Mouse (Mus musculus): ENCODE measurements around the gene Nrbp1. TPM values are rescaled to one million over a fixed set of nuclear protein-coding genes. Genes with fewer than 3 reads are reported as not detected.

Gene Nrbp1
- polyA plus RNA-seq, 1 experiment from 2014 or later: 148 TPM

DNA sequence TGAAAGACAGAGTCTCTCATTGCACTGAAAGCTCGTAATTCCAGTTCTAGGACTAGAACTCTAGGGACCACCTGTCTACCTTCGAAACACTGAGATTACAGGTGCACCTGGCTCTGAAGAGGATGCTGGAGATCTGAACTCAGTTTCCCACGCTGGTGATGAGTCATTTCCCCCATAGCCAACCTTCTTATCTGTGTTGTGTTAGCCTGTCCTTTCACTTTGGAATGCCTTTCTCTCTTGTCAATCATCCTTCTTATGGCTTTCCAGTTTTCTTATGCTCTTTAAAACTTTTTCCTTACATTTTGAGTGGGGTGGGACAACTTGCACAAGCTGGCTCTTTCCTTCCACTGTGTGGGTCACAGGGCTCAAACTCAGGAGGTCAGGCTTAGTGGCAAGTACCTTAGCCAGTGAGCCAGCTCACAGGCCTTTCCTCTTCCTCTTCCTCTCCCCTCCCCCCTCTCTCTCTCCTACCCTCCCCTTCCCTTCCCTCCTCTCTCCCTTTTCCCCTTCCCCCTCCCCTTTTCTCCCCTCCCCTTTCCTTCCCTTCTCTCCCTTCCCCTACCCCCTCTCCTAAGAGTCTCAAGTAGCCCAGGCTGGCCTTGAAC is 49.1 kb downstream of the Nrbp1 start:
- Histone ChIP-seq H3K36me3 (peaks cover 32% of the 10 kb centered on the region), H3K9me3 (replicated peaks) (no peaks in the 10 kb centered on the region), H3K4me2 (replicated peaks) (peak overlapping the region; percentile 75), H3K9ac (peak overlapping the region; percentile 56; the same call in 1 of the 2 replicates), H3K27ac (no peak overlapping the region), H3K4me3 (peak overlapping the region; percentile 47; the same call in 1 of the 2 replicates), H3K4me1 (peaks cover 24% of the 10 kb centered on the region), H3K27me3 (no peaks in the 10 kb centered on the region)
- 89% methylated on average over 3 of the region's 3 CpGs for WGBS
- no peak for ATAC-seq (ENCODE audit: low FRiP score)

DNA sequence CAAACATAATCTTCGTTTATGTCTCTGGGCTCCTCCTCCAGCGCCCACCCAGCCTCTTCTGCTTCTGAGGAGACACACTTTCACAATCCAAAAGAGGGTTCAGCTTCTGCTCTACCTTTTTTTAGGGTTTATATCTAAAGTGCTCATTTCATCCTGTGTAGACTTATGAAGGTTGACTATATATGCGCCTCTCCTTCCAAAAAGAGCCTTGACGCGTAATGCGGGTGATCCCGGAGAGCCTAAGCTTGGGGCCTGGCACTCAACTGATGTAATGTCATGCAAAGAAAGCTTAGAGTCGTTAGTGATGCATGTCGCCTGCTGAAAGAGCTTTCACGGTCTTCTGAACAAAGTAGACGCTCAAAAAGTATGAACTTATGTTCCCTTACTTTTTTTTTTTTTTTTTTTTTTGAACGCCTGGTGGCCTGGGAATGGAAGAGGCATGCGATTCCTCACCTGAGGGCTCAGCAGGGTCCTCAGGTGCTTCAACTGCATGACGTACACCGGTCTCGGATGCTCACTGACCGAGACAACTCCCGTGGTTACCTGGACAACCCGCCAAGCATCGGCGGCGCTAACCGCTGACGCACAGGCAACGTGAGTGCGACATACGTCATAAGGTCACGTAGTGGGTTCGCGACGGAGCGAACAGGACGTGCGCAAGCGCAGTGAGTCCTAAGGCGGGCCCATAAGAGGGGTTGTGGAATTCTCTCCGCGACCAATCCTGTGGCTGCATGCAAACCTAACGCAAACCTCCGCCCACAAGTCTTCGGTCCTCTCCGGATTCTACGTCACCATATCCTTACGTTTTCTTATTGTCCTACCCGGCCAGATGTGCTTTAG is 50.1 kb downstream of the Nrbp1 start, which contains the start of gene Ift172:
Gene Ift172 (minus strand): TSS at position 596 of the 840 bp plus-strand sequence.
- Histone ChIP-seq H3K27me3 (no peaks in the 10 kb centered on the region), H3K4me2 (replicated peaks) (peak within 1 kb of the TSS; percentile 75), H3K27ac (peak within 1 kb of the TSS; percentile 83), H3K4me1 (peaks cover 30% of the 10 kb centered on the region), H3K9ac (peak within 1 kb of the TSS; percentile 56), H3K9me3 (replicated peaks) (no peaks in the 10 kb centered on the region), H3K4me3 (peak within 1 kb of the TSS; percentile 47), H3K36me3 (peaks cover 23% of the 10 kb centered on the region)
- peak; percentile 89 for ATAC-seq (ENCODE audit: low FRiP score)
- WGBS: 3% methylated on average over 45 of the region's 45 CpGs

DNA sequence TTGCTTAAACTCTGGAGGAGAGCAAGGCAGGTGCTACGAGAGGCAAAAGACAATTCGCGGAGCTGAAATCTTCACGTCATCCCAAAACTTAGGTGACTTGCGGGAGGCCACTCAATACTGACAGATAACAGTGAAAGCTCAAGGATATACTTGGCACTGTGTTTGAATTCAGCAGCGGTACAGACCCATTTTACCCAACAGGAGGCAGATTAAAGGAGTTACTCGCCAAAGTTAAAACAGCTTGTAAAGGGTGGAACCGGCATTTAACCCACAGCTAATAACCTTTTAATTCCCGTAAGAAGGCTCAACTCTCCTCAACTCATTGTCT is 50.7 kb downstream of the Nrbp1 start:
- H3K9me3 ChIP-seq (replicated peaks): no peaks in the 10 kb centered on the region
- peak overlapping the region; percentile 75 for H3K4me2 ChIP-seq (replicated peaks)
- H3K27me3 ChIP-seq: no peaks in the 10 kb centered on the region
- no peak for ATAC-seq (ENCODE audit: low FRiP score)
- peak overlapping the region; percentile 47 for H3K4me3 ChIP-seq
- peaks cover 30% of the 10 kb centered on the region for H3K4me1 ChIP-seq
- peak overlapping the region; percentile 56 for H3K9ac ChIP-seq
- H3K27ac ChIP-seq: peak overlapping the region; percentile 83
- peaks cover 17% of the 10 kb centered on the region for H3K36me3 ChIP-seq
- 6% methylated on average over 9 of the region's 9 CpGs for WGBS

DNA sequence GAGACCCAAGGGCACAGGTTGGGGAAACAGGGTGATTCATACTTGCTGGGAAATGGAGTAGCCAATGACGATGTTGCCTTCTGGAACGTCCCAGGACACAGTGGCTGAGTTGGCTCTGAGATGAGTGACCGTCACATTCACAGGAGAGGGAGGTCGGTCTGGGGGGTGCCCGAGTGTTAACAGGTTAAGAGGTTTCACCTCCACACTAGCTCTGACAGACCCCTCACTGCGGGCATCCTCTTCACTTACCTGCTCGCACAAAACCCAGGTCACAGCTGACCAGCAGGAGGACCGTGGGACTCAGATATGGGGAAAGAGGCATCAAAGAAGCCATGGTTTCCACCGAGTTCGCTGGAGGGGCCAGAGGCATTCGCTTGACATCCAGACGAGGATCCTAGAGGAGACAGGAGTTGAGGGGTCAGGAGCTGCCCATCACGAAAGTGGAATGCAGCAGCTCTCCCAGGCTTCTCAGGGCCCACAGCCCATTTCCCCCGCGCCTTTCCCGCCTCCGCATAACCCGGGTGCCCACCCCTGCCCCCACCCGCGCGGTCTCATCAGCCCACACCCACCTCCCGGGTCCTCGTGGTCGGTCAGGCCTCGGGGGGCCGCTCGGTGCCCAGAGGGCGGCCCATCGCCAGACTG is 54.4 kb downstream of the Nrbp1 start:
- peaks cover 11% of the 10 kb centered on the region; the same call in 1 of the 2 replicates for H3K36me3 ChIP-seq
- H3K4me3 ChIP-seq: peak overlapping the region; percentile 79
- H3K4me2 ChIP-seq (replicated peaks): peak overlapping the region; percentile 68
- H3K27me3 ChIP-seq: no peaks in the 10 kb centered on the region
- no peaks in the 10 kb centered on the region for H3K9me3 ChIP-seq (replicated peaks)
- peak; percentile 43 for ATAC-seq (ENCODE audit: low FRiP score)
- peak overlapping the region; percentile 82 for H3K27ac ChIP-seq
- H3K9ac ChIP-seq: peak overlapping the region; percentile 95
- H3K4me1 ChIP-seq: peaks cover 26% of the 10 kb centered on the region
- WGBS: 5% methylated on average over 28 of the region's 29 CpGs

DNA sequence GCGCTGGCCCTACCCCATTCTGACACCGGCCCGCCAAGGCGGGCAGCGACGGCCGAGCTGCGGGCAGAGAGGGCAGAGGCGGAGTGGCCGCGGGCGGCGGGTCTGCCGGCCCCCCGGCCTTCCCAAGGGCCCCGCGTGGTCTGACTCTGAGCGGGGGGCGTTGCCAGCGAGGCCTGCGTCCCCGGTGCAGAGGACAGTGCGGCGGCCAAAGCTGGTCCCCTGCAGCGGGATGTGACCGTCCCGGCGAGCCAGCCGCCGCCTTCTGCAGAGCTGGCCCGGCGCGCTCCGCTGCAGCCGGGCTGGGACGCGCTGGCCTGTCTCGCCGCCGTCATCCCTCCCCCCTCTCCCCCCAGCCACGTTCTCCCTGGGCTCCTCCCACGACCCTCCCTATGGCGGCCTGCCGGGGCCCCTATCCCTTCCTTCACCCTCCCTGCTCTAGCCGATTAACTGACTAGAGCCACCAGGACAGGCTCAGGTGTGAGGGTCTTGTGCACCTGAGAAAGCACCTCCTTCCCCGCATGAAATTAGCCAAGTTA is 55.0 kb downstream of the Nrbp1 start, which contains the start of gene Fndc4:
Gene Fndc4 (minus strand): TSS at position 475 of the 536 bp plus-strand sequence.
- H3K4me1 ChIP-seq: peaks cover 23% of the 10 kb centered on the region
- peak within 1 kb of the TSS; percentile 82 for H3K27ac ChIP-seq
- no peaks in the 10 kb centered on the region for H3K27me3 ChIP-seq
- peak; percentile 84 for ATAC-seq (ENCODE audit: low FRiP score)
- H3K9me3 ChIP-seq (replicated peaks): no peaks in the 10 kb centered on the region
- H3K4me2 ChIP-seq (replicated peaks): peak within 1 kb of the TSS; percentile 68
- peaks cover 11% of the 10 kb centered on the region; the same call in 1 of the 2 replicates for H3K36me3 ChIP-seq
- H3K4me3 ChIP-seq: peak within 1 kb of the TSS; percentile 79
- H3K9ac ChIP-seq: peak within 1 kb of the TSS; percentile 95
- WGBS: under 1% methylated on average over 32 of the region's 46 CpGs

DNA sequence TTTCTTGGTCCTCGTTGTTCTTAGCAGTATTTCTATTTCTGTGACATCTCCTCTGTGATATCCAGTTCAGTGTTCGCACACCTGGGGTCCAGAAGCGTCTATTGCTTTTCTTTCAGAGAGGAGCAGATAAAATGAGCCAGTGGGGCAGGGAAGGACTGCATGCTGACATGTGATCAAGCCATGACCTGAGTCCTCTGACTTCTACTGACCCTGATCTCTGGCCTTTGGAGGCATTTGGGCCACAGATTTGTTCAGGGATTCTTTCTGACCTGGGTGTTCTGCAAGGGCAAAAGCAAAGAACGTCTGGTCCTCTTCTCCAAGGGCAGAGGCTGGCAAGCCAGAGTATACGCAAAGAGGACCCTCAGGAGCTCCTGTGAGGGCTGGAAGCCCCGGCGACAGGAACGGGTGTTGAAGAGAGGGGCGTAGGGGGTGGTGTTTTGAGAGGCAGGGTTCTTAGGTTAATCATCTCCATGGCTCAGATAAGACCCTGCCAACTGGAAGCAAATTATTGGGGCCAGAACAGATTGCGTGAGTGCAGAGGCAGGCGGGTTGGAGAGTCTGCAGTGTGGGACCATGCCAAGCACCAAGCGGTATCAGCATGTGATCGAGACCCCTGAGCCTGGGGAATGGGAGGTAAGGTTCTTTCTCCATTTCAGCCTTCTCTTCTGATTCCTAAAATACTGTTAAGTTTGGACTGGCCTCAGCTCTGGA is 56.5 kb downstream of the Nrbp1 start, which contains the start of gene Gckr:
Gene Gckr (plus strand): TSS at position 397 of the 711 bp plus-strand sequence.
- Histone ChIP-seq H3K4me2 (replicated peaks) (peak within 1 kb of the TSS; percentile 68), H3K36me3 (peaks cover 11% of the 10 kb centered on the region; the same call in 1 of the 2 replicates), H3K4me1 (peaks cover 16% of the 10 kb centered on the region), H3K9me3 (replicated peaks) (no peaks in the 10 kb centered on the region), H3K27ac (no peak within 1 kb of the TSS), H3K4me3 (peak within 1 kb of the TSS; percentile 79; the same call in 1 of the 2 replicates), H3K9ac (no peak within 1 kb of the TSS), H3K27me3 (no peaks in the 10 kb centered on the region)
- WGBS: 75% methylated on average over 13 of the region's 13 CpGs
- ATAC-seq (ENCODE audit: low FRiP score): no peak

DNA sequence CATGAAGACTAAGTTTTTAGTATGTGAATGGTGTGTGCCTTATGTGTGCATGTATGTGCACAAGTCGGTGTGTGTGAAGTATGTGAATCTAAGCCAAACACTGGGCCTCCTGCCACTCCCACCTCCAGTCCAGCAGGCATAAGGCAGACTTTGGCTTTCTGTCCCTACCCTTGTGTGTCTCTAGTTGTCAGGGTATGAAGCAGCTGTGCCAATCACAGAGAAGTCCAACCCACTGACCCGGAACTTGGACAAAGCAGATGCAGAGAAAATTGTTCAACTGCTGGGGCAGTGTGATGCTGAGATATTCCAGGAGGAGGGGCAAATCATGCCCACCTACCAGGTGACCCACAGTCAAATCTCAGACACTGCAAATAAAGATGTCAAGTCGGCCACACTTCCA is 57.3 kb downstream of the Nrbp1 start:
- Histone ChIP-seq H3K9me3 (replicated peaks) (no peaks in the 10 kb centered on the region), H3K36me3 (peaks cover 8% of the 10 kb centered on the region; the same call in 1 of the 2 replicates), H3K9ac (no peak overlapping the region), H3K27me3 (no peaks in the 10 kb centered on the region), H3K27ac (no peak overlapping the region), H3K4me2 (replicated peaks) (no peak overlapping the region), H3K4me1 (peaks cover 16% of the 10 kb centered on the region), H3K4me3 (no peak overlapping the region)
- no peak for ATAC-seq (ENCODE audit: low FRiP score)
- whole genome bisulfite sequencing: 72% methylated on average over 3 of the region's 3 CpGs

DNA sequence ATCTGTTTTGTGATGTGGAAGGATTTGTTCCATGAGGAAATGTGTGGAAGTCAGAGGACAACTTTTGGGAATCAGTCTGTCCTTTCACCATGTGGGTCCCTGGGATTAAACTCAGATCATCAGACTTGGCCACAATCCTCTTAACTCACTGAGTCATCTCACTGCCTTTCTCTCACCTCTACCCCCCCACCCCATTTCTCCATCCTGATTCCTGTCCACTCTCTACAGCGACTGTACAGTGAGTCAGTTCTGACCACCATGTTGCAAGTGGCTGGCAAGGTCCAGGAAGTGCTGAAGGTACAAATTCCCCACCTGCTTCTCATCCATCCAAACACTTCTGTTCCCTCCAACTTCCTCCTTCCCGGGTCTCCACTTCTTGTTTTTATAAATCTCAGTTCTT is 57.8 kb downstream of the Nrbp1 start:
- no peak for ATAC-seq (ENCODE audit: low FRiP score)
- whole genome bisulfite sequencing: 68% methylated on average over 2 of the region's 2 CpGs
- Histone ChIP-seq H3K27me3 (no peaks in the 10 kb centered on the region), H3K9me3 (replicated peaks) (no peaks in the 10 kb centered on the region), H3K4me3 (no peak overlapping the region), H3K9ac (no peak overlapping the region), H3K4me1 (peaks cover 16% of the 10 kb centered on the region), H3K27ac (no peak overlapping the region), H3K4me2 (replicated peaks) (no peak overlapping the region), H3K36me3 (peaks cover 4% of the 10 kb centered on the region; the same call in 1 of the 2 replicates)

Other genes starting within 250 kb of the Nrbp1 start
- gene Atraid, start 192.6 kb upstream of the Nrbp1 start, polyA plus RNA-seq (2016; fragmentation: Nextera tagmentation; extraction: Ambion mirVana): 119 and 122 TPM in 2 replicates
- gene Slc5a6, start 191.9 kb upstream of the Nrbp1 start, polyA plus RNA-seq (2016; fragmentation: Nextera tagmentation; extraction: Ambion mirVana): 13.8 and 14.0 TPM in 2 replicates
- 32.2 and 32.4 TPM in 2 replicates for gene Cad, start 186.1 kb upstream of the Nrbp1 start, polyA plus RNA-seq (2016; fragmentation: Nextera tagmentation; extraction: Ambion mirVana)
- gene Dnajc5g, start 134.6 kb upstream of the Nrbp1 start, polyA plus RNA-seq (2016; fragmentation: Nextera tagmentation; extraction: Ambion mirVana): not detected in 2 replicates
- 15.7 and 16.2 TPM in 2 replicates for gene Slc30a3, start 132.6 kb upstream of the Nrbp1 start, polyA plus RNA-seq (2016; fragmentation: Nextera tagmentation; extraction: Ambion mirVana)
- 0.40 and 0.86 TPM in 2 replicates for gene Trim54, start 124.2 kb upstream of the Nrbp1 start, polyA plus RNA-seq (2016; fragmentation: Nextera tagmentation; extraction: Ambion mirVana)
- not detected in 2 replicates for gene Ucn, start 102.0 kb upstream of the Nrbp1 start, polyA plus RNA-seq (2016; fragmentation: Nextera tagmentation; extraction: Ambion mirVana)
- 50.1 and 54.4 TPM in 2 replicates for gene Mpv17, start 86.6 kb upstream of the Nrbp1 start, polyA plus RNA-seq (2016; fragmentation: Nextera tagmentation; extraction: Ambion mirVana)
- gene Gm29609, start 61.0 kb upstream of the Nrbp1 start, polyA plus RNA-seq (2016; fragmentation: Nextera tagmentation; extraction: Ambion mirVana): 1.8 and 2.3 TPM in 2 replicates
- 86.0 and 89.2 TPM in 2 replicates for gene Gtf3c2, start 60.7 kb upstream of the Nrbp1 start, polyA plus RNA-seq (2016; fragmentation: Nextera tagmentation; extraction: Ambion mirVana)
- 140 and 145 TPM in 2 replicates for gene Snx17, start 47.6 kb upstream of the Nrbp1 start, polyA plus RNA-seq (2016; fragmentation: Nextera tagmentation; extraction: Ambion mirVana)
- gene Eif2b4, start 47.4 kb upstream of the Nrbp1 start, polyA plus RNA-seq (2016; fragmentation: Nextera tagmentation; extraction: Ambion mirVana): 63.0 and 64.4 TPM in 2 replicates
- gene Zfp513, start 38.6 kb upstream of the Nrbp1 start, polyA plus RNA-seq (2016; fragmentation: Nextera tagmentation; extraction: Ambion mirVana): 22.9 and 24.8 TPM in 2 replicates
- gene Ppm1g, start 20.2 kb upstream of the Nrbp1 start, polyA plus RNA-seq (2016; fragmentation: Nextera tagmentation; extraction: Ambion mirVana): 149 TPM in 2 replicates
- 0.57 and 0.94 TPM in 2 replicates for gene Gm9970, start 368 bp downstream of the Nrbp1 start, polyA plus RNA-seq (2016; fragmentation: Nextera tagmentation; extraction: Ambion mirVana)
- gene Krtcap3, start 10.8 kb downstream of the Nrbp1 start, polyA plus RNA-seq (2016; fragmentation: Nextera tagmentation; extraction: Ambion mirVana): 6.3 and 9.6 TPM in 2 replicates
- 44.4 and 57.8 TPM in 2 replicates for gene Ift172, start 50.3 kb downstream of the Nrbp1 start, polyA plus RNA-seq (2016; fragmentation: Nextera tagmentation; extraction: Ambion mirVana)
- gene Fndc4, start 55.2 kb downstream of the Nrbp1 start, polyA plus RNA-seq (2016; fragmentation: Nextera tagmentation; extraction: Ambion mirVana): 66.9 and 68.2 TPM in 2 replicates
- 0.38 TPM in 1 of 2 replicates, not detected in the other for gene Gckr, start 56.6 kb downstream of the Nrbp1 start, polyA plus RNA-seq (2016; fragmentation: Nextera tagmentation; extraction: Ambion mirVana)
- gene Zfp512, start 211.6 kb downstream of the Nrbp1 start, polyA plus RNA-seq (2016; fragmentation: Nextera tagmentation; extraction: Ambion mirVana): 97.4 and 101 TPM in 2 replicates
- not detected in 2 replicates for gene 4930548H24Rik, start 244.9 kb downstream of the Nrbp1 start, polyA plus RNA-seq (2016; fragmentation: Nextera tagmentation; extraction: Ambion mirVana)

Measured in hindbrain, embryonic 12.5 days (tissue).